Mouse (Mus musculus) c-Kit-negative CD71-positive TER-119-positive erythroid progenitor cells, embryonic 14.5 days (primary cell): Measurements from ENCODE around the gene Il5.

Source experiments
- DNase-seq: peaks from one replicate; pipeline ENCODE4 v3.0.0-alpha.2; 2013; ENCODE audit warnings: low read depth, low spot score

Il5 gene

GRCm38 (mm10) chr11:53720715-53721114 is at the start of gene Il5:
Gene Il5 (plus strand): TSS chr11:53720794.
- DNase-seq, result no peak

- no peak for DNase-seq
Observed at GRCm38 (mm10) chr11:53671414-53671813, 49.2 kb upstream of the Il5 start.

- DNase-seq, result no peak
Observed at GRCm38 (mm10) chr11:53680141-53680540, 40.5 kb upstream of the Il5 start.

DNA sequence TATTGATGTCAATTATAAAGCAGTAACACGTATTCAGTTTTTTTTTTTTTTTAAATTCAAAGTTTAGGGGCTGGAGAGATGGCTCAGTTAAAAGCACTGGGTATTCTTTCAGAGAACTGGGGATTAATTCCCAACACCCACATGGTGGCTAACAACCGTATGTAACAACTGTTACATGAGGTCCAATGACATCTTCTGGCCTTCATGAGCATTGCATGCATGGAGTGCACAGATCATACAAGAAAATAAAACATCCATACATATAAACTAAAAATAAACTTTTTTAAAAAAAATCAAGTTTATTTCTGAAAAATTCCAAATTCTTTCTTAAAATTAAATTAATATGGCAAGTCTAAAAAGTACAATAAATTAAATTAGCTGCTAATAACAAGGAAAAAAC is 38.9 kb upstream of the Il5 start:
- DNase-seq, result no peak

GRCm38 (mm10) chr11:53682170-53682569 is 38.4 kb upstream of the Il5 start:
- no peak for DNase-seq

DNA sequence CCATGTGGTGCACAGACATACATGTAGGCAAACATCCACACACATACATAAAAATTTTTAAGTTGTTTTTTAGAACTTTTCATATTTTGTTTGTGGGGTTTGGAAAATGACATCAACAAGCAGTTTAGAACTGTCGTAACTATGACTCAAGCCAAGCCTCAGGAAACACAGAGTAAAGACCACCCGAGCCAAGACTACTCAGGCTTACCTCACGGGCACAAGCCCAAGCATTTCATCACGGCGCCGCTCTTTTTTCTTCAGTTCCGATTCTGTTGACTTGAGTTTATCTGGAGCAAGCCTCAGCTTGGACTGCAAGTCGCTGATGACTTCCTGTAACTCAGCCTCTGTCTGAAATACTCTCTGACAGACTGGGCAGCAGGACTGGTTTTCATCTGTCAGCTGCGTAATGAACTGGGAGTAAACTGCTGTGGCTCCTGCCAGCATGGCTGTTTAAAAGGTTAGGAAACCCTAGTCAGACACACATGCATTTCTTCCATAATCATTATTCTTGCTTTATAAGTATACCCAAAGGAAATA is 37.5 kb upstream of the Il5 start:
- no peak for DNase-seq

GRCm38 (mm10) chr11:53691979-53692378 is 28.6 kb upstream of the Il5 start:
- DNase-seq, result no peak

DNA sequence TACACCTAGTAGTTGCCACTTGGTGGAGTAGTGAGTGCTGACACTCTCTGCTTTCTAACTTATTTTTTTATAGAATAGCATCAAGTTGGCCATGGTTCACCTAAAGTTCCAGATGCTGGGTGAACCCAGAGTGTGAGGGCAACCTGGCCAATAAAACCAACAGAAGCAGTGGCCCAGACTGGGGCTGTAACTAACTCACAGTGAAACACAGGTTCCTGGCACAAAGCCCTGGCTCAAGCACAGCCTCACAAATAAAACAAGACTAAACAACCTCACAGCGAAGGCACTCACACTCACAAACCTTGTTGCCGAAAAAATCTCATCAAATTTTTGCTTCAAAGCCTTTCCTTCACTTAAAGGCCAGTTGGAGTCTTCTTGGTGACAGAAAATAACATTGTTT is 22.1 kb upstream of the Il5 start:
- DNase-seq, result no peak

DNA sequence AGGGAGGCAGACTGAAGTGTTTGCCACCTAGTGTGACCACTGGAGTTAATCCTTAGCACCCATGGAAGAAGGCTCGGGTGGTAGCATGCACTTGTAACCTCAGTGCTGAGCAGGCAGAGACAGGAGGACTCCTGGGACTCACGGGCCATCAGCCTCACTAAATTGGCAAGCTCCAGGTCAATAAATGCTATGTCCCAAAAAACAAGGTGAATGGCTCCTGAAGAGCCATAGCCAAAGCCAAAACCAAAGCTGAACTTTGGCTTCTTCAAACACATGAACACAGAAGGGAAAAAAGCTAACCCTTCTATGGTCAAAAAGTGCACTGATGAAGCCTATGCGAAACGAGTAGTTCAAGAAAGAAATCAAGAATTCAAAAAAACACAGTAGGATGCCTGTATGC is 21.2 kb upstream of the Il5 start:
- DNase-seq, result no peak

GRCm38 (mm10) chr11:53706236-53706933 is 14.2 kb upstream of the Il5 start:
- DNase-seq, result peak; percentile 39

GRCm38 (mm10) chr11:53706934-53707717 is 13.5 kb upstream of the Il5 start, which contains the start of gene Rad50:
Gene Rad50 (minus strand): TSS chr11:53707319.
- DNase-seq, result peak; percentile 80

DNA sequence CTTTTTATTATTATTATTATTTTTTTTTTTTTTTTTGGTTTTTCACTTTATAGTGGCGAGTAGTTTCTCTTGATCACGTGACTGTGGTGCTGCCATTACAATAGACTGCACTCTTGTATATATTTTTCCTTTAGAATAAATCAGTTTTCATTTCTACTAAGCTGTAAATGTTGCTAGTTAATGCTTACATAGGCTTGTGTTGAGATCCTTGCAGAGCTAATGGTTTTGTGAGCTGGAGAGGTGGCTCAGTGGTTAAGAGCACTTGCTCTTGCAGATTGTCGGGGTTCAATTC is 12.9 kb upstream of the Il5 start:
- no peak for DNase-seq

- no peak for DNase-seq
Observed at GRCm38 (mm10) chr11:53719701-53720100, 893 bp upstream of the Il5 start.

DNA sequence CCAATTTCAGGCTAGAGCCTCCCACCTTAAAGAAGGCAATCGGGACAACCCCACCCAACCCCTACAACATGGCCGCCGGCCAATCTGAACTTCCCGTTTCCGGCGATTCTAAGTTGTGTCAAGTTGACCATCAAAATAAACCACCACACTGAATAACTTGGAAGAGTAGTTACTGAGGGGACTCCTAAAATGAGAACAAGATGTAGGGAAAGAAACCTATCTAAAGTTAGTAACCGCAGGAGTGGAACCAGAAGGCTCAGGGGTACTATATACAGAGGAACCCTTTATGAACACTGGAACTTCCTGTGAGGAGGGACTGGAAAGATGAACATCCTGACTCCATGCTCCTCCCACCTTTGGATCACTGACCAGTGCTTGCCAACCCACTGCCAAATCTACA is 10.9 kb downstream of the Il5 start:
- no peak for DNase-seq

GRCm38 (mm10) chr11:53732244-53732643 is 11.7 kb downstream of the Il5 start:
- no peak for DNase-seq

- DNase-seq, result no peak
Observed at GRCm38 (mm10) chr11:53733824-53734223, 13.2 kb downstream of the Il5 start.

- no peak for DNase-seq
Observed at GRCm38 (mm10) chr11:53734431-53734830, 13.8 kb downstream of the Il5 start.

GRCm38 (mm10) chr11:53734970-53735681 is 14.5 kb downstream of the Il5 start:
- no peak for DNase-seq

DNA sequence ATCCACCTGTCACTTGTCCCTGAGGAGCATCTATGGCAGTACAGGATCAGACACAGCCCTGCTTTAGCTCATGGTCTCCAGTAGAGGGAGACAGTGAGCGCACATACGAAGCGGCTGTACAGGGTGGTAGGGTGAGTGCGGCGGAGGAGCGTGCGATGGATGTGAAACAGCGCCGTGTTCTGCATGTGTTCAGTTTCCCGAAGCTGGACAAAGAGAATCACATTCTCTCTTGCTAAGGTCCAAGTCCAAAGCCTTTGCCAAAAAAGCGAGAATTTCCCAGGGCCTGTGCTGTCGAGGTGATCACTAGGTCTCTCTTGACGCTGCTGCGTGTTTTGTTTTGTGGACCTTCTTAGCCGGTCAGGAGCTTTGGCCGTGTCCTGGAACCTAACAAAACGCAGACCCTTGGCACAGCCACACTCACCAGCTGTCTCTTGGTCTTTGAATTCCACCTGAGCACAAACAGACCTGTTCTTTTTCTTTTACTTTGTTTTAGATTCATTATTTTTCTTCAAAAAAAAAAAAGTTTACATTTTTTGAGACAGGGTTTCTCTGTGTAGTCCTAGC is 15.2 kb downstream of the Il5 start:
- DNase-seq, result peak; percentile 59

- DNase-seq, result peak; percentile 52
Observed at GRCm38 (mm10) chr11:53736771-53737572, 16.4 kb downstream of the Il5 start.

DNA sequence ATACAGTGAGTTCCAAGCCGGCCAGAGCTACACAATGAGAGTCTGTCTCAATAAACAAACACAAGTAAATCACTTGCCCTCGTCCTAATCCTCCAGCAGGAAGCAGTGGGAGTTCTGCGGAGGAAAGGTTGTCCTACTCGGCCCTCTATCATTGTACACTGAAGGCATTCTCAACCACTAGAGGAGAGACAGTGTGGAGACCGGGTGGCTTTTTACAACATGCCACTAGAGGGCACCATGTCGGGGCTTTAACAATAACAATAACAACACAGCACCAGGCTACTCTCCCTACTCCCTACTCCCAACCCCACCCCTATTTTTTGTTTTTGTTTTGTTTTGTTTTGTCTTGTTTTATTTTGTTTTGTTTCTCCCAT is 17.0 kb downstream of the Il5 start:
- DNase-seq, result peak; percentile 36
